Mouse (Mus musculus) kidney, adult 18-20 months (tissue): ENCODE data around the gene Dgki.

Source experiments
- DNase-seq: peaks from one replicate; pipeline ENCODE4 v3.0.0; 2021

The Dgki gene

GRCm38 (mm10) chr6:37292068-37292467 is 7.9 kb downstream of the Dgki start:
- no peak for DNase-seq

- DNase-seq: no peak
These were observed 8.8 kb downstream of the Dgki start for GRCm38 (mm10) chr6:37291171-37291570.

- no peak for DNase-seq
These were observed 9.3 kb downstream of the Dgki start for GRCm38 (mm10) chr6:37290691-37291090.

GRCm38 (mm10) chr6:37286134-37286533 is 13.8 kb downstream of the Dgki start:
- DNase-seq: no peak

GRCm38 (mm10) chr6:37284879-37285278 is 15.1 kb downstream of the Dgki start:
- DNase-seq: no peak

GRCm38 (mm10) chr6:37283336-37283735 is 16.6 kb downstream of the Dgki start:
- DNase-seq: no peak

GRCm38 (mm10) chr6:37282659-37283058 is 17.3 kb downstream of the Dgki start:
- no peak for DNase-seq

- DNase-seq: no peak
These were observed 22.9 kb downstream of the Dgki start for GRCm38 (mm10) chr6:37276834-37277715.

GRCm38 (mm10) chr6:37276181-37276580 is 23.8 kb downstream of the Dgki start:
- DNase-seq: no peak

- no peak for DNase-seq
These were observed 28.9 kb downstream of the Dgki start for GRCm38 (mm10) chr6:37270905-37271591.

GRCm38 (mm10) chr6:37268589-37268988 is 31.4 kb downstream of the Dgki start:
- no peak for DNase-seq

GRCm38 (mm10) chr6:37267952-37268351 is 32.0 kb downstream of the Dgki start:
- DNase-seq: no peak

GRCm38 (mm10) chr6:37262486-37262885 is 37.5 kb downstream of the Dgki start:
- DNase-seq: no peak

- DNase-seq: no peak
These were observed 38.6 kb downstream of the Dgki start for GRCm38 (mm10) chr6:37261236-37261852.

GRCm38 (mm10) chr6:37258662-37259061 is 41.3 kb downstream of the Dgki start:
- DNase-seq: no peak

GRCm38 (mm10) chr6:37254144-37254543 is 45.8 kb downstream of the Dgki start:
- peak; percentile 29 for DNase-seq

GRCm38 (mm10) chr6:37252536-37252935 is 47.4 kb downstream of the Dgki start:
- no peak for DNase-seq

GRCm38 (mm10) chr6:37250671-37251070 is 49.3 kb downstream of the Dgki start:
- DNase-seq: no peak

- DNase-seq: no peak
These were observed 54.2 kb downstream of the Dgki start for GRCm38 (mm10) chr6:37245757-37246156.

GRCm38 (mm10) chr6:37244074-37244473 is 55.9 kb downstream of the Dgki start:
- DNase-seq: no peak

- DNase-seq: no peak
These were observed 57.2 kb downstream of the Dgki start for GRCm38 (mm10) chr6:37242769-37243121.

GRCm38 (mm10) chr6:37242100-37242768 is 57.8 kb downstream of the Dgki start:
- DNase-seq: no peak

- no peak for DNase-seq
These were observed 58.5 kb downstream of the Dgki start for GRCm38 (mm10) chr6:37241434-37241833.
